Comparison of ENCODE assay signal across 12 mouse cellular contexts in the genomic region with DNA sequence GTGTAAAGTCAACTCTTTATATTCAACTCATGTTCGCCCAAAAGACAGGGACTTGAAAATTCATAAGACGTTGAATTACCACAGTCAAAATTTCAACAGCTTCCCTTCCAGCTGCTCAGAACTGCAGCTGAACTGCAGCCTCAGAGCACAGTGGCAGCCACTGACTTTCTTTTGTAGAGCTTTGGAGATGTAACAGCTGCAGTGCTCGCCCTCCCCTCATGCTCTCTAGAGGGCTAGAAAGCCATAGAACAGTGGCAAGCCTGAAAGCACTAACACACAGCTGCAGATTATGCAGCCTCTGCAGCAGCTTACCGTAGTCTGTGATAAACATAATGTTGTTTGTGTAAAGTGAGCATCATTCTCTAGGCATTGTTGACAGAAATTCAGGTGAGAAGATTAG.
DNase-seq lines count a peak whose midpoint lies in the region; ATAC-seq and TF ChIP-seq lines count a peak whose summit lies in the region.
"Had no signal": no experiment of that assay in that cellular context is flagged by ENCODE, and none has a peak within 500 bp of the region (broad histone marks: within the 10 kb centered on the region; RNA-seq: fewer than 3 reads in every experiment).

No protein-coding gene starts in this region.

- H3K9me3 ChIP-seq in lung, embryonic 14.5 days (ENCODE audit: low read depth, low read length): no peaks in the 10 kb centered on the region
- no peaks in the 10 kb centered on the region for H3K9me3 ChIP-seq in limb, embryonic 14.5 days (ENCODE audit: control insufficient read depth, low read length)
- H3K9me3 ChIP-seq: embryonic facial prominence, embryonic 15.5 days had no signal

- no peaks in the 10 kb centered on the region for H3K4me1 ChIP-seq in heart, adult 2 months (ENCODE audit: control insufficient read depth, insufficient read depth, low read length)
- no peaks in the 10 kb centered on the region for H3K4me1 ChIP-seq in lung, embryonic 14.5 days (ENCODE audit: insufficient read depth)
- H3K4me1 ChIP-seq in limb, embryonic 14.5 days (ENCODE audit: control insufficient read depth, insufficient read depth, low read length): no peaks in the 10 kb centered on the region
- H3K4me1 ChIP-seq: embryonic facial prominence, embryonic 15.5 days had no signal

- H3K79me2 ChIP-seq in heart, adult 2 months (replicated peaks; ENCODE audit: control insufficient read depth, insufficient read depth, low read length): no peaks in the 10 kb centered on the region

- H3K9ac ChIP-seq in heart, adult 2 months (ENCODE audit: low read depth, low read length): no peak overlapping the region
- H3K9ac ChIP-seq in lung, embryonic 14.5 days: no peak overlapping the region
- H3K9ac ChIP-seq in limb, embryonic 14.5 days (ENCODE audit: low read depth, low read length, severe bottlenecking): no peak overlapping the region
- H3K9ac ChIP-seq: embryonic facial prominence, embryonic 15.5 days; liver, embryonic 14.5 days had no signal

- no peak overlapping the region for H3K27ac ChIP-seq in heart, adult 2 months
- no peak overlapping the region for H3K27ac ChIP-seq in lung, embryonic 14.5 days (ENCODE audit: low read depth)
- no peak overlapping the region for H3K27ac ChIP-seq in limb, embryonic 14.5 days (replicated peaks; ENCODE audit: low read depth, low read length)
- H3K27ac ChIP-seq: embryonic facial prominence, embryonic 15.5 days; liver, embryonic 14.5 days had no signal

- TF ChIP-seq CTCF in heart, adult 2 months (IDR thresholded peaks at IDR 0.05): no peak
- no peak for TF ChIP-seq CTCF in lung, embryonic 14.5 days (IDR thresholded peaks at IDR 0.05; ENCODE audit: low read depth)

- ATAC-seq in lung, embryonic 14.5 days (ENCODE audit: insufficient read depth): no peak; the same call in 1 of the 2 replicates
- peak; percentile 76; the same call in 1 of the 2 replicates for ATAC-seq in limb, embryonic 14.5 days (ENCODE audit: low FRiP score, low read depth)

- intact Hi-C loops in heart, adult 2 months (cut with DNase I): no loop called here

- peak; percentile 8 for DNase-seq in heart, postnatal 4 days
- DNase-seq in heart, adult 2 months: no peak
- peak; percentile 28 for DNase-seq in lung, embryonic 14.5 days
- no peak for DNase-seq in lung, postnatal 4 days
- peak; percentile 47 for DNase-seq in limb, embryonic 14.5 days (ENCODE audit: low spot score)
- peak; percentile 13 to 18 for DNase-seq in thymus, postnatal 10 days (ENCODE audit: low spot score in 2 of 2)
- DNase-seq in cerebellum, adult 9-10 months: no peak
- DNase-seq in spleen, postnatal 4 days (ENCODE audit: low spot score in 2 of 2): no peak
- DNase-seq: kidney, postnatal 14 days had no signal

- H3K4me2 ChIP-seq in lung, embryonic 14.5 days: no peak overlapping the region
- no peak overlapping the region for H3K4me2 ChIP-seq in limb, embryonic 14.5 days (replicated peaks; ENCODE audit: low read depth, low read length, severe bottlenecking)
- H3K4me2 ChIP-seq: embryonic facial prominence, embryonic 15.5 days; heart, embryonic 11.5 days had no signal

- H3K4me3 ChIP-seq in heart, adult 2 months: no peak overlapping the region
- no peak overlapping the region for H3K4me3 ChIP-seq in lung, embryonic 14.5 days (ENCODE audit: low read depth, low read length)
- no peak overlapping the region for H3K4me3 ChIP-seq in limb, embryonic 14.5 days (replicated peaks; ENCODE audit: low read length)
- H3K4me3 ChIP-seq: embryonic facial prominence, embryonic 15.5 days had no signal

- WGBS in heart, adult 2 months: 59% methylated on average over 4 of the region's 4 CpGs
- WGBS in lung, embryonic 14.5 days: 47% methylated on average over 4 of the region's 4 CpGs
- 49% methylated on average over 4 of the region's 4 CpGs for WGBS in limb, embryonic 14.5 days

- no peak for TF ChIP-seq POLR2A in heart, adult 2 months (IDR thresholded peaks at IDR 0.05; ENCODE audit: insufficient read depth, low read depth, low read length)
- TF ChIP-seq POLR2A in limb, embryonic 14.5 days (IDR thresholded peaks at IDR 0.05; ENCODE audit: borderline replicate concordance, extremely low read depth, insufficient read depth, insufficient read length): no peak

- no peaks in the 10 kb centered on the region for H3K27me3 ChIP-seq in heart, adult 2 months (ENCODE audit: control insufficient read depth, insufficient read depth, low read length)
- no peaks in the 10 kb centered on the region for H3K27me3 ChIP-seq in lung, embryonic 14.5 days (ENCODE audit: insufficient read depth, low read length)
- H3K27me3 ChIP-seq in limb, embryonic 14.5 days (ENCODE audit: control insufficient read depth, insufficient read depth, low read length): no peaks in the 10 kb centered on the region
- H3K27me3 ChIP-seq: embryonic facial prominence, embryonic 15.5 days had no signal

- no peak for TF ChIP-seq EP300 in heart, adult 2 months (IDR thresholded peaks at IDR 0.05; ENCODE audit: insufficient read depth, low read depth, low read length)

- no peaks in the 10 kb centered on the region for H3K36me3 ChIP-seq in heart, adult 2 months (ENCODE audit: control insufficient read depth, insufficient read depth, low read length)
- no peaks in the 10 kb centered on the region for H3K36me3 ChIP-seq in lung, embryonic 14.5 days (ENCODE audit: insufficient read depth)
- H3K36me3 ChIP-seq in limb, embryonic 14.5 days (ENCODE audit: control insufficient read depth, insufficient read depth, low read length): no peaks in the 10 kb centered on the region
- H3K36me3 ChIP-seq: embryonic facial prominence, embryonic 15.5 days had no signal

Comparison
In these comparisons a context has a peak if more than half of its experiments do, and no peak if none do; other contexts are left out.
1. DNase-seq: peak in heart, postnatal 4 days (single experiment), lung, embryonic 14.5 days (single experiment), limb, embryonic 14.5 days (single experiment) and thymus, postnatal 10 days (2 of 2); none in heart, adult 2 months (0 of 2), lung, postnatal 4 days (0 of 2), cerebellum, adult 9-10 months (single experiment) and spleen, postnatal 4 days (0 of 2).